Mouse (Mus musculus): ENCODE measurements at regions not wholly inside any gene's neighbourhood (a gene's known extent, or its start where the extent isn't known, plus 50 kb on each side); places are given as distances from the start of the nearest gene placed in this dataset. TPM values are rescaled to one million over a fixed set of nuclear protein-coding genes. Genes with fewer than 3 reads are reported as not detected.

DNA sequence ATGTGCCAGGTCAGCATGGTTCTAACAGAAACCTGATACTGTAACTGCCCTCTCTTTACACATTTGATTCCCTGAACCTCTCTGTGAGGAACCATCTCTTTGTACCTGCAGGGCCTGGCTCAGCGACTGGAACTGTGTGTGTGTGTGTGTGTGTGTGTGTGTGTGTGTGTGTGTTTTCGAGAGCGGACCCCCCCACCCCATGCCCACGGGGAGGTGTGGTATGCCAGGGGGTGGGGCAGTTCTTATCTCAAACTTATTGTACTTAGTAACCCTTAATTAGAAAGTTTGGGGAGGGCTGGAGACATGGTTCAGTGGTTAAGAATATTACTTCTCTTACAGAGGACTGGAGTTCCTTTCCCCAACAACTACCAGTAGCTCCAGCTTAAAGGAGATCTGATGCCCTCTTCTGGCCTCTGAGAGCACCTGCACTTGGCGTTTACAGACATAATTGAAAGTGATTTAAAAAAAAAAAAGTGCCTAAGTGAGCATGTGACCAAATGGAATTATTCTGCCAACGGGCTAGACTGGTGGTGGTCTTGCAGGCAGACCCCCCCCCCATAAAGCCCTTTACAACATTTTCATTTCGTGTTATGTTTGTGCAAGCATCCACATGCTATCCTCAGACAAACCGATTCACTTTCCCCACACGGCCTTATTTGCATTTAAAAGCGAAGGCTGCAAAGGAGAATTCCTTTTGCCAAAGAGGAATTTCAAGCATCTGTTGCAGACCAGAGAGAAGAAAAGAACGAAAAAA, 77.7 kb upstream of the Med14 start:
- peak; percentile 51 for DNase-seq (ENCODE audit: low spot score)

DNA sequence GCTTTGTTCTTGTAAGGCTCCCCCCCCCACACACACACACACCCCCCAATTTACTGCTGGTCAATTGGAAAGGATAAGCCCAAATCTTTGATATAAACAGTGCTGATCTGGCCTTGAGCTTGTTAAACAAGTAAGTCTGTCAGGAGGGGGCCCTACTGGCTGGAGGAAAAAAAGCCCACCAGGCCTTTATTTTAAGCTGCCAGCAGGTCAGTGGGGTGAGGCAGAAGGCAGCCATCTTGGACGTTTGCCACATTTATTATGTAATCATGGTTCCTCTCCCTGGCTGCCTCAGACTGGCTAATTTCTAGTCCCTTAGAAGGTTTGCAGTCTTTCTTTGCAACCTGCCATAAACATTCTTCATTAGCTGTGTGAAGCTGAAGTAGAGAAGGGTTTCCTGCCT, 75.9 kb upstream of the Med14 start:
- no peak for DNase-seq (ENCODE audit: low spot score)

DNA sequence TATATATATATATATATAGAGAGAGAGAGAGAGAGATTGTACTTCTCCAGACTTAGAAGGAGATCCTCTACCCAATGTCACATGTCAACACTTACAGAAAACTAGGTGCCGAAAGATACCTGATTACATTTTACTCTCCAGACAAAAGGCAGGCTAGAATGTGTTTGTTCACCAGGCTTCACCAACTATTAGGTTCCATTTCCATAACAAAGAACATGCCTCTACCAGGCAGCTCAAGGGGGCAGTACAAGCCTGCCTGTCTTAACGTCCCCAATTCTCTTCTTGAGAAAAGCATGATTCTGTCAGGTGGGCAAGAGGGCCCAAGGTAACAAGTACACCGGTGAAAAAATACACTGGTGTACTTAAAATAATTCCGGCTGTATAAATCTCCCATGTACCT, 72.8 kb upstream of the Med14 start:
- no peak for DNase-seq (ENCODE audit: low spot score)

DNA sequence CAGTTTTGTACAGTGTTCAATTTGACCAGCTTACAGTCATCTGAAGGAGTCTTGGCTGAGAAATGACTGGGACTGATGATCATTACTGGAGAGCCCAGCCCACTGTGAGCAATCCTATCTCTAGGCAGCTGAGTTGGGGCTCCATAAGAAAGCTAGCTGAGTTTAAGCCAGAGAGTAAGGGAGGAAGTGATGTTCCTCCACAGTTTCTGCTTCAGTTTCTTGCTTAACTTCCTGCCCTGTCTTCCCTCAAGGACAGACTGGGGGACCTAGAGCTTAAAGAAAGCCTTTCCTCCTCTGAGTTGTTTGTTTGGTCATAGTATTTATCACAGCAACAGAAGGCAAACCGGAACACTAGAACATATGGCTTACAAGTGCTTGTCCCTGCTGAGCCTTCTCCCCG, 70.8 kb upstream of the Med14 start:
- no peak for DNase-seq (ENCODE audit: low spot score)

DNA sequence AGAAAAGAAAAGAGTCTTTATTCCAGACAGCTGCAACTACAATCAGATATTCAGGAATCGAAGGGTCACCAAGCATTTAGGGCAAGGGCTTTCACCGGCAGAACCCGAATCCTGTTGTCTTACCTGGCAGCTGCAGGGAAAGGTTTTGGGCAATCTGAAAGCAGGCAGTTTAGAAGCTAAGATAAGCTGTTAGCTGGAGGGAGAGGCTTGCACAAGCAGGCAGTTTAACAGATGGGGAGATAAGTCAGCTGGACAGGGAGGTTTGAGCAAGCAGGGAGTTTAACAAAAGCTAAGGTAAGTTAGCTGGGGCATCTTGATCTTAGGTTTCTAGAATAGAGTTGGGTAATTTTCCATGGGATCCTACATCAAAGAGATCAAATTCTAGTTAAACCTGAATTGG, 67.3 kb upstream of the Med14 start:
- DNase-seq (ENCODE audit: low spot score), result no peak

DNA sequence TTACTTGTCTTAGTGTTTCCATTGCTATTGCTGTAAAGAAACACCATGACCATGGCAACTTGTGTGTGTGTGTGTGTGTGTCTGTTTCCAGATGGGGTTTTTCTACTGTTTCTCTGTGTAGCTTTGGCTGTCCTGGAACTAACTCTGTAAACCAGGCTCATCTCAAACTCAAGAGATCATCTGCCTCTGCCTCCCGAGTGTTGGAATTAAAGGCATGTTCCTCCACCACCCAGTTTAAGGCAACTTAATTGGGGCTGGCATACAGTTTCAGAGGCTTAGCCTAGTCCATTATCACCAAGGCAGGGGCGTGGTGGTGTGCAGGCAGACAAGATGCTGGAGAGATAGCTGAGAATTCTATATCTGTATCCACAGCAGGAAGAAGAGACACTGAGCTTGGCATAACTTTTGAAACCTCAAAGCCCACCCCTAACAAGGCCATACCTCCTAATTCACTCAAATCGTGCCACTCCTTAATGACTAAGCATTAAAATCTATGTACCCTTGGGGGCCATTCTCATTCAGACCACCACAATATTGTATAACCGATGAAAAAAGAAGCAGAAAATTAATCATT, 65.5 kb upstream of the Med14 start:
- no peak for DNase-seq (ENCODE audit: low spot score)

DNA sequence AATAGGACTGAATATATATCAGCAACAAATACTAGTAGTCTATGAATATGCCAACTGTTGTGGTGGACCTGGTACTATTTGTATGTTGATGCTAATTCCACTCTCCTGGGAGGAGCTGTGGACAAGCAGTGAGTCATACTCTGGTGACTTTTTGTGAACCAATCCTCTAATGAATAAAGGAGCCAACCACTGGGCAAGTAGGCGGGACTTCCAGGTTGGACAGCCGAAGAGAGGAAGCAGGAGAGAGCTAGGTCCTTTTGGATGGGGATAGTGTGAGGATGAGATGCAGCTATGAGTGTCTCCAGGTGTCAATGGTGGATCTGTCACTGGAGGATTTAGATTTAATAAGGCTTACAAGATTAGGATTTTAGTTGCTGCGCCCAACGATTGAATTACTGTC, 64.8 kb upstream of the Med14 start:
- no peak for DNase-seq (ENCODE audit: low spot score)

DNA sequence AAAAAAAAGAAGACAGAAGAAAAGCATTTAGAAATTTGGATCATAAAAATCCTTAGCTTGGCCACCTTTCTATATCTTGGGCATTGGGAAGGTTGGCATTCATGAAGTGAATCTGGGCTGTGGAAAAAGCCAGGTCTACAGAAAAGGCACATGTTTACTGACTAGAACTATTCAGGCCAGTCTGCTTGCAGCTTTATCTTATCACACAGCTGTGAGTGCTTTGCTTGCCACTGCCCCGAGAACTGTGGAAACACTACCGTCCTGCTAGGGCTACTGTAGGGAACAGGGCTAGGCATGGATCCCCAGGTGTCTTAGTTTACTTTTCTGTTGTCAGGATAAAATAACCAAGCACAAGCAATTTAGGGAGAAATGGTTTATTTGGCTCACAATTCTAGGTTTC, 63.4 kb upstream of the Med14 start:
- DNase-seq (ENCODE audit: low spot score), result no peak

DNA sequence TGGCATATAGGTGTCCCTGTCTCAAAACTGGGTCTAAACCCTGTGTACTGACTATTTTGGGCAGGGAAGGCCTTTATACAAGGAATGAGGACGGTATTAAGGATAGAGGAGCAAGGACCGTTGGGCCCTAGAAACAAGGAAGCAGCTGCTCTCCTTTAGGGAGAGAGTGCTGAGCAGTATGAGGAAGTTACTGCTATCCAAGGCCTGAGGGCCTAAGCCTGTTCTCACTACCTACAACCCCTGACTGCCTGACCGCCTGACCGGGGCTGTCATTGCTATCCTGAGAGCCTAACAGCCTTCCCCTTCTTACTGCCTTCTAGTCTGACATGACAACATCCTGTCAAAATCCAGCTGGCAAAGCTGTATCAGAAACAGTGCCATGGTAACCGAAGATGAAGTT, 62.6 kb upstream of the Med14 start:
- no peak for DNase-seq (ENCODE audit: low spot score)

DNA sequence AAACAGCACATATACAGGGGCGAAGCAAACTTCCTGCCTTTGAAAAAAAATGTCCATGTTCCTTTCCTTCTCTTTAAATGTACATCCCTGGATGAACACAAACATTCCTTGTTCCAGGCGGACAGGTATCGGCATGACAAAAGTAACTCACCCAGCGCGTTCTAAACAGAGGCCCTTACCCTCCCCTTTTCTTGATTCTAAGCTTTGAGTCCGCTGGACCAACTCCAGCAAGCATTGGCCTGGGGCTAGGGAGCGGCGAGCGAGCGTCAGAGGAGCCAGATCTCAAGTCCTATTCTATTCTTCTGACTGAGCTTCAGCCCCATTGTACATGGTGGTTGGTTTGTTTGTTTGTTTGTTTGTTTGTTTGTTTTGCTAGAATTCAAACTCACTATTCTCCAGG, 60.9 kb upstream of the Med14 start:
- no peak for DNase-seq (ENCODE audit: low spot score)

DNA sequence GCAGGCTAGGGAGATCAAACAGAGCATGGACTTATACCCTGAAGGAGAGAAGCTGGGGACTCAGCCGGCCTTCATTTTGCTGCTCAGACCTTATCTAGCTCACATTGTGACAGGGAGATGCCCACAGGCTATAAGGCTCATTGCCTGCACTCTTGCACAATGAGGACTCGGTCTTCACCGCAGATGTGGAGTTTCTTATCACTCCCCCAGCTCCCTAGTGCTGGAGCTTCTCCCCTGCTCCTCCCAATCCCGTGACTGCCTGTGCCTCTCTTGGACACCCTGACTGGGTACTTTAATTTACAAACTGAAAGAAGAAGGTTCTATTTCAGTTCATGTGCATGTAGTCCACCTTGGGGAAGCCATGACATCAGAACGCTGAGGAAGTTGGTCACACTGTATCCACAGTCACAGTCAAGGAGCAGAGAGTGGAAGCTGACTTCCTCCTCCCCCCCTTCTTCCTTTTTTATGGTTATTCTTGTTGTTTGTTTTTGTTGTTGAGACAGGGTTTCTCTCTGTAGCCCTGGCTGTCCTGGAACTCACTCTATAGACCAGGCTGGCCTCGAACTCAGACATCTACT, 51.3 kb upstream of the Med14 start:
- DNase-seq (ENCODE audit: low spot score), result no peak

Small RNAs in the stretch of these regions (microRNA-seq; reads per million reads assigned to microRNA genes)
- not detected for gene Gm25063 (ENCODE audit: borderline number of aligned reads)
